Mouse (Mus musculus) embryonic stem cell, embryonic (primary cell): ENCODE measurements at regions not wholly inside any gene's neighbourhood (a gene's known extent, or its start where the extent isn't known, plus 50 kb on each side); places are given as distances from the start of the nearest gene placed in this dataset.

Experiments used
- CTCF ChIA-PET, 4 experiments: fragments of 300-600 bp in 2 of 4; fragments of 350-600 bp in 2 of 4; sonication (Branson Sonifier 250); formaldehyde crosslinking; loops; one replicate each; lab custom pipeline; 2022; ENCODE audit warnings: inconsistent platforms in 2 of 4; lab: Charles Lee
- POLR2A ChIA-PET, 4 experiments: fragments of 300-600 bp in 2 of 4; fragments of 350-600 bp in 2 of 4; sonication (Branson Sonifier 250); formaldehyde crosslinking; loops; one replicate each; lab custom pipeline; 2022; ENCODE audit warnings: antibody characterized with exemption in 4 of 4, inconsistent platforms in 1 of 4; lab: Charles Lee

- ChIA-PET CTCF (no interaction called here), POLR2A (interaction anchor here in 1 of 4 experiments (2.1 kb wide), 1 partner anchor 9 kb away, joined by 5 read pairs; no protein-coding TSS in a partner anchor)
These were observed 63.3 kb upstream of the Thsd7a start for GRCm38 (mm10) chr6:12812467-12812866.

GRCm38 (mm10) chr6:12812036-12812435, 62.8 kb upstream of the Thsd7a start:
- CTCF ChIA-PET: no interaction called here
- POLR2A ChIA-PET: interaction anchor here in 1 of 4 experiments (2.1 kb wide), 1 partner anchor 8 kb away, joined by 5 read pairs; no protein-coding TSS in a partner anchor

GRCm38 (mm10) chr6:12809601-12810000, 60.4 kb upstream of the Thsd7a start:
- CTCF ChIA-PET: no interaction called here
- POLR2A ChIA-PET: no interaction called here
